Mouse (Mus musculus) liver, adult 2 months (tissue): ENCODE data around the gene Csrp2.

Experiments
- CTCF ChIP-seq: fragments of 200-500 bp; IDR thresholded peaks from 2 replicates; pipeline ENCODE4 v1.5.1; 2011; ENCODE audit warnings: low read depth, low read length, control low read depth
- POLR2A ChIP-seq: fragments of 200-500 bp; IDR thresholded peaks from 2 replicates; pipeline ENCODE4 v1.6.1; 2011; ENCODE audit warnings: low read length, control low read depth; ENCODE audit not compliant: insufficient read depth; ENCODE audit errors: extremely low read depth

DNA sequence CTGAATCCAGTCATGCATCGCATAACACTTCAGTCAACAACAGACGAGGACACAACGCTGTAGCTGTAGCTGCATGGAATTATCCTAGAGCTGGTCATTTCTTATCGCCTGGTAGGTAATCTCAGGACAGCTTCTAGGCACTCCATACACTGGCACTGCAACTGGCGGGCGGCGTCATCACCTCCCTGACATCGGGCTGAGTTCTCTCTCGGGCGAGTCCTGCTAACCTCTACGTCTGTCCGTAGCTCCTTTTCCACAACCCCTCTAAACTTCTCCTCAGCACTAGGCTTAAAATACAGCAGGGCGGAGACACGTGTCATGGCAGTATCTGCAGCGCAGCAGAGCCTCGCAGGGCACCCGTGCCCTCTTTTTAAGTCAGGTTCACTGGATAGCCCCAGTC, 67.1 kb downstream of the Csrp2 start:
- TF ChIP-seq POLR2A (no peak), CTCF (no peak)
